Mouse (Mus musculus) lung, adult 2 months (tissue): Measurements from ENCODE around the gene Reg2.
"Not testable (repeated sequence)": the region's sequence is repeated elsewhere in the genome, so short reads cannot be mapped to it uniquely, and the experiment has no call there.

Experiments
- CTCF ChIP-seq: fragments of 200-500 bp; IDR thresholded peaks from 2 replicates; pipeline ENCODE4 v1.5.1; 2011; ENCODE audit warnings: mild to moderate bottlenecking, low read length, control low read depth; ENCODE audit not compliant: insufficient read depth
- POLR2A ChIP-seq: fragments of 200-500 bp; IDR thresholded peaks from 2 replicates; pipeline ENCODE4 v1.6.1; 2011; ENCODE audit warnings: low read depth, mild to moderate bottlenecking, control low read depth, low read length, borderline replicate concordance; ENCODE audit errors: extremely low read depth

DNA sequence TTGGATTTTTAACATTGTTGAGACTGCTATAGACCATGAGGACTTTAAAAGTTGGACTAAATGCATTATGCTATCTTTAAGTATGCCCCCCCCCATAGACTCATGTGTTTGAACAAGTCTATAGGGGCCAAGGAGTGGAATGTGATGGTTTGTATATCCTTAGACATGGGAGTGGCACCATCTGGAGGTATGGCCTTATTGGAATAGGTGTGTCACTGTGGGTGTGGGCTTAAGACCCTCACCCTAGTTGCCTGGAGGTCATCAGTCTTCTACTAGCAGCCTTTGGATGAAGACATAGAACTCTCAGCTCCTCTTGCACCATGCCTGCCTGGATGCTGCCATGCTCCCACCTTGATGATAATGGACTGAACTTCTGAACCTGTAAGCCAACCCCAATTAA lies 27.0 kb downstream of the Reg2 start, which contains the start of gene Reg1:
- TF ChIP-seq POLR2A, CTCF: not testable (repeated sequence)
